Mouse (Mus musculus) gastrocnemius, postnatal 25 days (tissue): ENCODE results near the gene Gm21883. TPM values are rescaled to one million over a fixed set of nuclear protein-coding genes. Genes with fewer than 3 reads are reported as not detected.
"Not testable (repeated sequence)": the region's sequence is repeated elsewhere in the genome, so short reads cannot be mapped to it uniquely, and the experiment has no call there.

Experiments used
- DNase-seq: peaks from one replicate; pipeline ENCODE4 v3.0.0; 2022
- long read RNA-seq, 2 experiments: library from polyadenylated mRNA; stranded (forward); transcript quantifications; one replicate each; pipeline ENCODE4 v2.0.0; 2021
- total RNA-seq, 2 experiments: library from RNA; stranded (reverse); gene quantifications; 1 replicate in 1 of 2; 2 replicates in 1 of 2; pipeline ENCODE4 v1.2.3; 2021

Gm21883 gene
- not detected for total RNA-seq
- long read RNA-seq, experiment 1, result 0 reads
- long read RNA-seq, experiment 2, result 0 reads

GRCm38 (mm10) chrX:31574183-31574582, at the start of gene Gm21883:
Gene Gm21883, minus strand, starts transcription at chrX:31574283.
- not testable (repeated sequence) for DNase-seq

DNA sequence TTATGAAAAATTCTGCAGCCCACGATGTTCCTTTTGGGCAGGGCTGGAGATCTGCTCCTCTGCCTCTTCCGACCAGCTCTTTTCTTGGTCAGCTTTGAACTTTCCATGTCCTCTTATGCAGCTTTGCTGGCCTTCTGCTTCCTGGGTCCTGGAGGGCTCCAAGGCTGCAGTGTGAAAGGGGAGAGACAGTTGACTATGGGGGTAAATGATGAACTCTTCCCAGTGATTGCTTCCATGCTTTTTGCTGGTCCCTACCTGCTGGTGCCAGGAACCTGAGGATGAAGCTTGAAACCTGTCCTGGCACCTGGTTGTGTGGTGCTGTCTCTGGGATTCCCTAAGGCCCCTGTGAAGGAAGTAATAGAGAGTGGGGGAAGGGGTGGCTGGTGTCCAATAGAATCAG, 44.7 kb upstream of the Gm21883 start, which contains the start of gene Spin2e:
TSS of gene Spin2e (minus strand) at position 101 of the 400 bp plus-strand sequence.
- DNase-seq, result not testable (repeated sequence)

Other genes with a start within 250 kb of the Gm21883 start
- not detected for gene Btbd35f26, start 237.8 kb downstream of the Gm21883 start, total RNA-seq
- gene Btbd35f19, start 190.4 kb downstream of the Gm21883 start, total RNA-seq, result not detected
- gene Spin2e, start 44.6 kb upstream of the Gm21883 start, total RNA-seq, result not detected
- gene Btbd35f25, start 142.9 kb upstream of the Gm21883 start, total RNA-seq, result not detected